Mouse (Mus musculus) adrenal gland, adult (tissue): ENCODE data around the gene Gstt2.
"Not testable (repeated sequence)": the region's sequence is repeated elsewhere in the genome, so short reads cannot be mapped to it uniquely, and the experiment has no call there.

Experiments used
- DNase-seq, 2 experiments: peaks; one replicate each; pipeline ENCODE4 v3.0.0; 2022 to 2023; ENCODE audit warnings: low spot score in 1 of 2; ENCODE audit not compliant: inconsistent age in 2 of 2

Gene Gstt2

DNA sequence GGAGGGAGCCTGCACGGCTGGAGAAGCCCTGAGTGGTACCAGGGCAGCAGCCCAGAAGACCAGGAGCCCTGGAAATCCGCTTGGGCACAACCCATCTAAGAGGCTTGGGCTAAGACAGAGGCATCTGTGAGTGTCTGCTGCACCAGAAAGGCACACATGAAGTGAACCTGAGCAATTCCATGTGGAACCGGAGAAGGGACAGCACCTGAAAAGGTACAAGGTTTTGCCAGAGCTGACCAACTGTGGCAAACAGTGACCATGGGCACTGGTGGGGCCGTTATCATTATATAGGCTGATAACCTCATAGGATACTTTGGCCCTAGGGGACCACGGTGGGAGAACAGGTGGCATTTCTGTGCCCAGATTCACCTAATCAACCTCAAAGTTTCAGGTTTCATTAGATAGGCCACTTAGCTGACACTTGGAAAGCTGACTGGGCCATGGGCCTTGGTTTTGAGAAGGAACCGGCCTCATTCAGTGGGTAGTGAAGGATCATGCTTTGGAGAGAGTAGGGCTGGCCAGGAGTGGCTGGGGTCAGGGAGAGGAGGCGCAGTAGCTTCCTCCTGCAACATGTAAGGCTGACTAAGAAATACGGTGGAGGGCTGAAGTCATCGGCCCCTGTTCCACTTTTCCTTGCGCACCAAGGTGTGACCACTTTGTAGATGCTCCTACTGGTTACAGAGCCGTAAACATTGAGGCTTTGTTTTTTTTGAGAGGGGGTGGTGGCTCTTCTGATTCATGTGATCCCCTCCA lies 19.1 kb upstream of the Gstt2 start:
- DNase-seq: peak in 1 of 2 experiments; percentile 19

DNA sequence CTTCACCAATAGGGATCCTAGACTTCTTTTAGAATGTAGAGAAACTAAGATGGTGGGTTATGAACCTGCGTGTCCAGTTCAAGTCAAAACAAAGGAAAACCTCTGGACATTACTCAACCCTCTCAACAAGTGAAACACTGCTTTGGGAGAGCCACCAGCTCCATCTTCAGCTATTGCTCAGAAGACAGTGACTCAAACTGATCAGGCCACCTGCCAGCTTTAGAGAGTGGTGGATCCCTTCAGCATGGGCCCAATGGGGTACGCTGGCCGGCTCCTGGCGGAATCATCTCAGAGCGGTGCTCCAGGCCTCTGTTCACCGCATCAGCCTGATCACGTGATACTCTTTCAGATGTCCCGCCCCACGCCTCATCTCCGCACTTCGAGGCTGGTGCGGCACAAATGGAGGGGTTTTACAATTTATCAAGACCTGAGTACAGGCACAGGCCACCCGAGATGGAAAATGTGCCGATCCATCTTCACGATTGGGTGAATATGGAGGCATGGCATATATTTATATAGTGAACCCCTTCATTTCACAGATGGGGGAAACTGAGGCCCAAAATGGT lies 18.3 kb upstream of the Gstt2 start:
- no peak for DNase-seq

DNA sequence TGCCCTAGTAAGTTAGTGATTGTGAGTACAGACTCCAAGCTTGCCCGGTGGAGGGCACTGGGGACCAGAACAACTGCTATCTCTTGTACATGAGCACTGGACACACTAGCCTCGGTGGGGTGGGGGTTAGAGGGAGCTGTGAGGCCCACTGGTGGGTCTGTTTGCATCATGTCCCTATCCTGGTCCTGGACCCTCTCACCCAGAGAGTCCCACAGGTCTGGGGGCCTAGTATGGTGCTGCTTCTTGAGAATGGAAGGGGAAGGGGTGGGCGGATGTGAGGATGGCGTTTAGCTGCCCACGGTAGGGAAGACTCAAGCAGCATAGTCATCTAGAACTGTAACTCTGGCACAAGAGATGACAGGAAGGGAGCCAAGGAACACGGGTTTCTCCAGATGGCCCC lies 17.6 kb upstream of the Gstt2 start:
- peak in 1 of 2 experiments; percentile 16 for DNase-seq

DNA sequence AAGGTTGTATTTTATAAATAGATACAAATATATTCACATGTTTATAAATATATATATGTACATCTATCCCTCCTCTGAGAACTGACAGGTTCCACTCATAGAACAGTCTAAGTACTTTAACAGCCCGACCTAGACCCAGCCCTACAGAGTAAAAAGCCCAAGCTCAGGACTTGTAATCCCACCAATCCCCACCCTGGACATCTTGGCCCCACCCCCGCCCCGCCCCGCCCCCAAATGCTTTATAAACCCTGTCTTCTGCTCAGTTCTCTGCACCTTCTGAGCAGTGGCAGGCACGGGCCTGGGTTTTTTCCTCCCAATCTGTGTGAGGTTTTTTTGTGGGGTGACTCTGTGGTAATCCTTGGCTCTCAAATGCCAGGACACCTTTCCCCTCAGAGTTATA lies 16.9 kb upstream of the Gstt2 start:
- DNase-seq: no peak

DNA sequence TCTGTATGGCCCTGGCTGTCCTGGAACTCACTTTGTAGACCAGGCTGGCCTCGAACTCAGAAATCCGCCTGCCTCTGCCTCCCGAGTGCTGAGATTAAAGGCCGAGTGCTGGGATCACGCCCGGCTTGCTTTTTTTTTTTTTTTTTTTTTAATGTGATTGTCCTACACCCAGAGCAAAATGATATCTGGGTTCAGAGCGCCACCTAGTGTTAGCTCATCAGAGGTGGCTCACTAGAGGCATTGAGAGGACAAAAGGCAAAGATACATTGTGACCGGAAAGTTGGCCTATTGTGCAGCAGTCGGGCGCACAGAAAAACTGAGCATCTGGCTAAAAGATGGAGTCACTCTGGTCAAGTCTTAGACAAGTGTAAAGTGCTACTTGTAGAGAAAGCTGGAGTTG lies 16.2 kb upstream of the Gstt2 start:
- peak; percentile 84 to 95 for DNase-seq

DNA sequence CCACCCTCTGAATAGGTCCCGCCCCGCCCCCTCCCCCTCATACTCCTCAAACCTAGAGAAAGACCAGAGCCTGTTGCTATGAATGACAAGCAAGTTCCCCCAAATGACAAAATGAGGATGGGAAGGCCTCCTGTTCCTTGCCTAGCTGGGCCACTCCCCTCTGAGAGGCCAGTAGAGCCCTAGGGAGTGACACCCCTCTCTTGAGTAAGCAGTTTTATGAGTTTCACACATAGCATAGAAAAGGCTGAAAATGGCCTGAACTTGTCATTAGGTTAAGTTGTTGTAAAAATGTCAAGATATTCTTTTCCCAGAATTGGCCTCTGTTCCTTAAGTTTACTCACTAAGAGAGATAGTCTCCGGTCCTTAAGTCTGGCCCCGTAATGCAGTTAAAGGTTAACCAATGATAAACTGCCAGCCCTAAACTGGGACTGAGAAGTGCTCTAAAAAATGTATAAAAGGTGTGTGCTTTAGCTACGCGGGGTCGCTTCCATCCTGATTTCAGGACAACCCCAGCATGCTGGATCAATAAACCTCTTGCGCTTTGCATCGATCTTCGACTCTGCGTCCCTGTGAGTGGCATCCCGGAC lies 15.4 kb upstream of the Gstt2 start:
- DNase-seq: no peak

DNA sequence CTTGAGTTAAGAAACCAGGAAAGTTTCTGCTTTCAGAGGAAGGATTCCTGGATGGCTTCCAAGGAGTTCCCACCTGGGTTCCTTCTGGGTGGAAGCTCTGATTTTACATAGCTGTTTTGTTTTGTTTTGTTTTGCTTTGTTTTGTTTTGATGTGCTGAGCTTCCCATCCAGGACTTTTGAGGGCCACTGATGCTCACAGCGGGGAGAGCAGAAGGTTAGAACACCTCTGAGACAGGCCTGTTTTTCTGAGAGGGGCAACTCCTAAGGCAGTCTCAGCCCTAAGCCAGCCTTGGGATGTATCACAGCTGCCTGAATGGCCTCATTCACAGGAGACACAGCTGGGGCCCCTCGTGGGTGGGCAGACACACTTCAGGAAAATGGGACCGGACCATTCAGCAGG lies 14.5 kb upstream of the Gstt2 start:
- no peak for DNase-seq

DNA sequence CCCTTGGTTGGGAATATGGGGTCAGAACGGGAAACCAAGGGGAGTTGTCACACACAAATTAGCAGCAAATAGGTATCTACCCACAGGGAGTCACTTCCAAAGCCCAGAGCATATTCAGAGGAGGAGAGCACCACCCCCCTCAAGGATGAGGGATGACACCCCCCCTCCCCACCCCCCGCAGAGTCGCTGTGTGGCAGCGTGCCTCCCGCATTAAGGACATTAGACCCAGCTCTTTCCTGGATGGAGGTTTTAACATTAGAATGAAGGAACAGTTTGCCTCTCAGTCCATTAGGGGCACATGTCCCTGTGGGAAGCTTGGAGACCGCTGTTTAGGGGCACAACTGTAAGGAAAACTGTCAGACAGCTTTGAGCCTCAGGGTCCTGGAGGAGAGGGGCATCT lies 13.9 kb upstream of the Gstt2 start:
- no peak for DNase-seq

DNA sequence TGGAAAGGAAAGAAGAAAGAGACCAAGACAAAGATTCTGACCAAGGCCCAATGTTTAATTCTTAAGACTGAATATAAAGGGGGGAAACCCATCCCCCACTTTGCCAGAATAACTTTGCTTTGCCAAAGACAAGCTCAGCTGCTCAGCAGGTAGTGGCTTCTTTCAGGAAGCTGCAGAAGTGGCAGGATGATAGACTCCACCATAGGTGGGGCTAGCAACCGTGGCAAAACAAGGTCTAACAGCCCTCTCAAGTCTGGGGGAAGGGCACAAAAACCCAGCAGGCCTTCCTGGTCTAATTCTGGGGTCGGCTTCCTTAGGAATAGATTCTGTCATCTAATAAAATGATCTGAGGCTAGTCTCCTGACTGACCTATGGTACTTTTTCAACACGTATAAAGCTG lies 11.2 kb upstream of the Gstt2 start:
- DNase-seq: no peak

DNA sequence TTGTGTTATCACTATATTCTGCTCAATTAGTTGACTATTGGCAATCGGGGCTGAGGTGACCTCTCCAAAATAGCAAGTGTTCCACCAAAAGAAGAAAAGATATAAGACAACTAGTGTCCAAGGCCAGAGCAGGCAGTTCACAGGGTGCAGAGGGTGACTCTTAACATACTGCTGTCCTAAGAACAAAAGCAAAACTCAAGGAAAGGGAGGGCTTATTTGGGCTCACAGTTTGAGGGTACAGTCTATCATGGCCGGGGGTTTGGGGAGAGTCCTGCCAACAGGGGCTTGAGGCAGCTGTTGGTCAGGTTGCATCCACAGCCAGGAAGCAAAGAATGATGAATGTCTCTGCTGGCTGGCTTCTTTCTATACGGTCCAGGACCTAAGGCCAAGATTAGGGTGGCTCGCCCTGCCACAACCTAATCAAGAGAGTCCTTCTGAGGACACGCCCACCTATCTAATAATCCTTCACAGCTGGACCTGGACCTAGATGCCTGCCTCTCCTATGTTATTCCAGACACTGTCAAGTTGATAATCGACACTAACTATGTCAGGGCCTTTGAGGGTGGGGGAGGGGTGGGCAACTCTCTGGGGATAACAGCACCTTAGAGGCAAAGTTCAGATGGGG lies 8.2 kb upstream of the Gstt2 start:
- no peak for DNase-seq

DNA sequence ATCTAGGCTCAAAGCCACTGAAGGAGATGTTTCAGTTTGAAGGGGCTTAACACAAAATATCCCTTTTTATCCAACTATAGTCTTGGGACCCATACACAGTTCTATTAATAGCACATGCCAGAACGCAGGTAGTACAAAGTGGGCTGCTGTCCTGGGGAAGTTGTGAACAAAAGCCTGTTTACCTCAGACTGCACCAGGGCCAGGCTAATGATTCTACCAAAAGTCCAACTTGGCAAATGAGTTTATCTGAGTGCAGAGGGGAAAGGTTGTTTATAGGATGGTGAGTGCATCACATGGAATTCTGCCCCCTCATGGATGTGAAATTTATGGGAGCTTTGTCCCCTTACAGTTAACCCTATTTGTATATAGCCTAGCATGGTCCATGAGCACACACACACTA lies 7.6 kb upstream of the Gstt2 start:
- no peak for DNase-seq

DNA sequence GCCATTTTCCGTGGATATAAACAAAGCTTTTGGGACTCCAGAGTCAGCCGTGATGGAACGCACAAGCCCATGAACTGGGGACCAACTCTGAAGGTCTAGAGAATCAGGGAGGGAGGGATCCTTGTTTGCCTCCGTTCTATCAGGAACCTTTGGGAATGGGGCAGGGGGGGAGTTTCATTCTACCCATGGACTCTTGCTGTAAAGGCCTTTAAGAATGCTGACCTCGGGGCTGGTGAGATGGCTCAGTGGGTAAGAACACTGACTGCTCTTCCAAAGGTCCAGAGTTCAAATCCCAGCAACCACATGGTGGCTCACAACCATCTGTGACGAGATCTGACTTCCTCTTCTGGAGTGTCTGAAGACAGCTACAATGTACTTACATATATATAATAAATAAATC lies 6.7 kb upstream of the Gstt2 start:
- not testable (repeated sequence) for DNase-seq

DNA sequence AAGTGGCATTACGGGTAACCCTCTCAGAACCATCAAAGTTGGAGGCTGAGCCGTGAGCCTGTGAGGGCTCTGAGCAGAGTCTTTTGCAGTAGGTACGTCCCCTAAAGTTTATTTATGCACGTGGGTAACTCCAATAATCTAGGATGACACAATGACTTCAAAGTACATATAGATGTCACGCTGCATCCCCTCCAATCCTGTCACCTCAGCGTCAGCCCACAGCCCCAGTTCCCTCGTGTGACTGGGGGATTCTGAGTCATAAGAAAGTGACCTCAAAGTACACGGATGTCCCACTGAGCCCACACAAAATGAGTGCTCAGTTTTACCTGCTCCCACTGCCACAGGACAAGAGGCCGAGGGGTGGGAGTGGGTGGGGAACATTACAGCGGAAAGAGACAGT lies 1.9 kb upstream of the Gstt2 start:
- no peak for DNase-seq

DNA sequence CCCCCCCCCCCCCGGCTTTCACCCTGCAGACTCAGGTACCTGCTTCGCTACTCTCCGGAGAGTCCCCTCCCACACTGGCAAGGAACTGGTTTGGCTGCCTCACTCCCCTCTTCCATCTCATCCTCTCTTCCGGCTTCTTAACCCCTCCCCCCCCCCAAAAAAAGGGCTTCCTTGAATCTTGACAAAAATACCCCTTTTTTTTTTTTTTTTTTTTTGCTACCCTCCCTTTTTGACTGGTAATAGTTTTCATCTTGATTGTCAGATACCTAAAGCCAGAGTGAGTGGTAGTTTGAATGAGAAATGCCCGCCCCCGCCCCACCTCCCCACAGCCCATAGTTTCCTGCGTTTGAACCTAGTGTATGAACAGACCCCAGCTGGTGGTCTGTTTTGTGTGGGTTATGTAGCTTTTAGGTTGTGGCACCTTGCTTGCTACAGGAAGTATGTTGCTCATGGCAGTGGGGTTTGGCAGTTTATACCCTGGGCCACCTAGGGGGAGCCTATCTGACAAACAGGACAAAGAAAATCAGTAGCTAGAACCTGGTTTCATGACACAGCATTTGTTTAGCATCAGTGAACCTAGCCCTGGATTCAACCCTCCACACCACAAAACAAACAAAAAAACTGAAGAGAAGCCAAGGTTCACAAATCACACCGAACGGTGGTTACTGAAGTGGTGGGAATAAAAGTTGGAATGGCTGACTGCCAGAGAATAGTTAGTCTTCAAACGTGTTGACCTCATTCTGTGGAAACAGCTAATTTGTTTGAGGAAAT lies 1.3 kb downstream of the Gstt2 start:
- DNase-seq: peak; percentile 32 to 66

DNA sequence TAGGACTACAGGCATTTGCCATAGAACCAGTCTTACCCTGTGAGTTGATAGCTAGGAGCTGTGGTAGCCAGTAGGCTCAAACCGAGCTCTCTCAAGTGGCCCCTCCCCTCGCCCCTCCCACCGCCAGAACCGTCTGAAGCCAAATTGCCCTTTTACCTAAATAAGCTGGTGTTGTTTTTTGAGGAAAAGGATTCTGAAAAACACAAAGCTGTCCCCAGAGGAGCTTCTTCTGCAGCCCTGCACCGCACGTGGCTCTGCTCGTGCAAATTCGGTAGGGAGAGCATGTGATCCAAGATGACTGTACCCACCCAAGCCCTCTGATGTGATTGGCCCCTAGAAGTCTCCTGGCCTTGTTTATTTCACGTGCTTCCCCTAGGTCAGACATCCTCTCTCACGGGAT lies 1.9 kb downstream of the Gstt2 start:
- peak; percentile 85 to 93 for DNase-seq

DNA sequence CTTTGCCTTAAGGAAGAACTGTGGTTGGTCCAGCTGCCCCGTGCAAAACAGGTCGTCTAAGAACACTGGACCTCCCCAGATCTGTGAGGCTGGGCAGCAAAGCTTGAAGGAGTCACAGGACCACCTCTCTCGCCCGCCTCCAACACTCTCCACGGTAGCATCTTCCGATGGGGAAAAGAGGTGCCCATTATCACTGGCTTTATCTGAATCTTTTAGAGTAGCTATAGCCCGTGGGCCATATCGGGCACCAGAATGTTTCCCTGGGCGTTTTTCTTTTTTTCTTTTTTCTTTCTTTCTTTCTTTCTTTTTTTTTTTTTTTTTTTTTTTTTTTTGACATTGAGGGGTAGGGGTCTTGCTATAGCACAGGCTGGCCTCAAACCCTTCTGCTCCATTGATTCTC lies 2.5 kb downstream of the Gstt2 start:
- DNase-seq: no peak

DNA sequence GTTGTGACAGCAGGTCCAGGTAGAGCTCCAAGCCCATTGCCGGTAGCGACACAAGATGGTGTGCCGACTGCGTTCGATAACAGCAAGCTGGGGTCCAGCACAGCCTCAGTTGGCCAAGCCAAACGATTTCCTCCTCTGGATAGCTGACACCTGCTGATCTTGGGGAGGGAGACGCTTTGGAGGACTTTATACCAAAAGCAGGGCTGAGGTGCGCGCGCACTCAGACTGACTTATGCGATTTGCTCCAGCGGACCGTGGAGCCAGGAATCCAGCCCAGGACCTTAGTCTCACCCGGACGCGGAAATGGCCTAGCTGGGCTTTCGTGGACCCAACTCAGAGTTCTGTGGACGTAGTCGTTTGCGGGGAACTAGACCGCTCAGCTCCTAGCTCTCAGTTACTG lies 3.0 kb downstream of the Gstt2 start:
- DNase-seq: peak; percentile 86 to 95

DNA sequence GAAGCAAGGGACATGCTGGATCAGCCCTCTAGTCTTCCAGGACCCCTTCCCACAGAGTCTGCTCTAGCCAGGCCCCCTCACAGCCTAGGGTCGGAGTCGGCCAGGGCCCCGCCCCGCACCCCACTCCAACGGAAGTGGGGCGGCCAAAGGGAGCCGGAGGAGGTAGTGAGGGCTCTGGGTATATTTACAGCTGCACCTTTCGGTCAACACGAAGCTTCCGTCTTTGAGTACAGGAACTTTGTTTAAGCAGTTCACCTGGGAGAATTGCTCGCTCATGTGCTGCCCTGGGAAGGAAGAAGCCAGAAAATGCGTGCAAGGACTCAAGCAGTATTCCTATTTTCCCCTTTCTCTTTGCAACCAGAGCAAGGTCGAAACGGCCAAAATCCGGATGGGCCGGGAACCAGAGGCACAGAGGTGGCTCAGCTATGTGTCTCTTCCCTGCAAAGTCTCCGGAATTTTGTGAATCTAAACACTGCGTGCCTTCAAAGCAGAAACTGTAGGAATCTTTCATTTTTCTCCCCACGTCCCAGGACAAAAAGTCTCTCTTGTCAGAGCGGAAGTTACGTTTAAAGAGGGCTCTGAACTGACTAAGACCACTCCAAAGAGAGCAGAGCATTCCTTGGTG lies 3.7 kb downstream of the Gstt2 start:
- peak; percentile 53 to 76 for DNase-seq

DNA sequence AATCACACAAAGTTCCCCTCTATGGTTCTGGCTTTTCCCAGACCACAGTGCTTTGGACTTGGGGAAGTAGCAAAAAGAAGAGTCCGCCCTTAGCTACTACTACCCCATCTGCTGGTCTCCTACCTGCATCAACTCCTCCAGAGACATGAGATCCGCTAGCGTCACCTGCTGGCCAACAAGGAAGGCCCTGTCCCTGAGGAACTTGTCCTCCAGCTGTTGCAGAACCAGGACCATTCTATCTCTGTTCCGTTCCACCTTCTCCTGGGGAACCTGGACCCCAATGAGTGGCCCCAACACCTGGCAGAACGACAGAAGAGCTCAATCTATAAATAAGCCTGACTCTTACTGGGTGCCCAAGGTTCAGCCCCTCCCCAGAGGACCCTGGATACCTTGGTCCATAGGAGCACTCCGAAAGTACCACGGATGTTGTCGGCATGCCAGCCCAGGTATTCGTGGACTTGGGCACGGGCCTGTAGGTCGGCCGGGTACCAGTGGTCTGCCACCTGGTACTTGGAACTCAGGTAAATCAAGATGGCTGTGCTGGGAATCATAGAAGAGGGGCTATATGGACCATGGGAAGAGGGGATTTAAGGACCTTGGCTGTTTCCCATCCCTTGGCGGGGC lies 4.8 kb downstream of the Gstt2 start:
- DNase-seq: peak; percentile 80 to 91

DNA sequence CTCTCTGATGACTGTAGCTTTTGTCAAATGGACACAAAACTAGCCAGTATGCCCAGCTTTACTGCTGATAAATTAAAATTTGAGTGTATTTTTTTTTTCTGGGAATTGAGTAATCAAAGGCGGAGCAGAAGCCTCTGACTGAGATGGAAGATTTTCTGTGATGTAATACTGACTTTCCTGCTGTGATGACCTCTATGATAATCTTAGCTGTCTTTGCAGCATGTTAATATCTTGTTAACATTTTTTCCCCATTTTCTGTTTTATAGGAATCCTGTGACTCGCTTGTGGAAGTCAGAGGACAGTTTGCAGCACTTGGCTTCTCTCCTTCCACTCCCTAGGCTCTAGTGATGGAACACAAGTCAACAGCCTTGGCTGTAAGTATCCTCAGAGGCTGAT lies 7.0 kb downstream of the Gstt2 start:
- peak in 1 of 2 experiments; percentile 49 for DNase-seq
